In genomic region chr6:149174932-149175570, GRCm38 (mm10) we compare ENCODE assay signal across 13 mouse cellular contexts. TPM values are rescaled to one million over a fixed set of nuclear protein-coding genes. Genes with fewer than 3 reads are reported as not detected.
DNase-seq lines count a peak whose midpoint lies in the region; ATAC-seq lines count a peak whose summit lies in the region.
"Had no signal": no experiment of that assay in that cellular context is flagged by ENCODE, and none has a peak within 500 bp of the region (broad histone marks: within the 10 kb centered on the region; RNA-seq: fewer than 3 reads in every experiment).

No protein-coding gene starts in this region.

- peaks cover 13% of the 10 kb centered on the region for H3K9me3 ChIP-seq in kidney, embryonic 14.5 days (ENCODE audit: control insufficient read depth, low read length)
- peaks cover 3% of the 10 kb centered on the region; the same call in 1 of the 2 replicates for H3K9me3 ChIP-seq in intestine, embryonic 16.5 days (ENCODE audit: control insufficient read depth, low read length)
- H3K9me3 ChIP-seq in forebrain, embryonic 14.5 days (replicated peaks; ENCODE audit: control insufficient read depth, low read length), result peaks cover 7% of the 10 kb centered on the region; the same call in 1 of the 2 replicates

- no peak for ATAC-seq in kidney, embryonic 14.5 days (ENCODE audit: low FRiP score, low TSS enrichment)
- no peak for ATAC-seq in intestine, embryonic 16.5 days
- ATAC-seq in forebrain, embryonic 14.5 days, result no peak
- ATAC-seq: midbrain, embryonic 13.5 days had no signal

- peaks cover 44% of the 10 kb centered on the region for H3K36me3 ChIP-seq in kidney, embryonic 14.5 days (ENCODE audit: control insufficient read depth, insufficient read depth, low read length)
- H3K36me3 ChIP-seq in intestine, embryonic 16.5 days (ENCODE audit: control insufficient read depth, insufficient read depth, low read length), result peaks cover 25% of the 10 kb centered on the region
- peaks cover 60% of the 10 kb centered on the region for H3K36me3 ChIP-seq in forebrain, embryonic 14.5 days (ENCODE audit: control insufficient read depth, insufficient read depth, low read length)

- no peak overlapping the region for H3K4me2 ChIP-seq in kidney, embryonic 14.5 days (replicated peaks; ENCODE audit: low read depth, low read length)
- no peak overlapping the region for H3K4me2 ChIP-seq in intestine, embryonic 16.5 days (ENCODE audit: low read depth, low read length)
- H3K4me2 ChIP-seq in forebrain, embryonic 14.5 days (ENCODE audit: low read length), result no peak overlapping the region
- H3K4me2 ChIP-seq: midbrain, embryonic 13.5 days had no signal

- no peaks in the 10 kb centered on the region for H3K27me3 ChIP-seq in kidney, embryonic 14.5 days (ENCODE audit: control insufficient read depth, insufficient read depth, low read length)
- H3K27me3 ChIP-seq in intestine, embryonic 16.5 days (replicated peaks; ENCODE audit: control insufficient read depth, insufficient read depth, low read length), result no peaks in the 10 kb centered on the region
- H3K27me3 ChIP-seq in forebrain, embryonic 14.5 days (replicated peaks; ENCODE audit: control insufficient read depth, insufficient read depth, low read length), result no peaks in the 10 kb centered on the region
- H3K27me3 ChIP-seq: midbrain, embryonic 13.5 days had no signal

- no peak overlapping the region for H3K4me3 ChIP-seq in kidney, embryonic 14.5 days (ENCODE audit: low read length)
- no peak overlapping the region for H3K4me3 ChIP-seq in intestine, embryonic 16.5 days (ENCODE audit: low read length)
- H3K4me3 ChIP-seq in forebrain, embryonic 14.5 days (ENCODE audit: low read depth, low read length), result no peak overlapping the region
- H3K4me3 ChIP-seq: midbrain, embryonic 13.5 days had no signal

- peak overlapping the region; percentile 7; the same call in 1 of the 2 replicates for H3K27ac ChIP-seq in kidney, embryonic 14.5 days (ENCODE audit: low read depth, low read length)
- 0 out of 2 replicates have a peak overlapping the region, but pooled peaks have one; percentile 1 for H3K27ac ChIP-seq in intestine, embryonic 16.5 days (ENCODE audit: low read length)
- H3K27ac ChIP-seq in forebrain, embryonic 14.5 days (ENCODE audit: low read depth, low read length), result no peak overlapping the region
- H3K27ac ChIP-seq: midbrain, embryonic 13.5 days had no signal

- DNase-seq in kidney, postnatal 36 days, result no peak
- peak; percentile 78 for DNase-seq in brain, adult 2 months (ENCODE audit: low read depth, low spot score)
- DNase-seq in cerebellum, adult 9-10 months, result peak; percentile 60
- no peak for DNase-seq in frontal cortex, postnatal 36 days (ENCODE audit: low spot score in 2 of 2)
- no peak for DNase-seq in right cerebral cortex, postnatal 25 days
- no peak for DNase-seq in forebrain, embryonic 14.5 days (ENCODE audit: low spot score)
- DNase-seq: gastrocnemius, postnatal 25 days had no signal

- WGBS in kidney, embryonic 14.5 days, result 93% methylated on average over 3 of the region's 3 CpGs
- WGBS in intestine, embryonic 16.5 days, result 86% methylated on average over 3 of the region's 3 CpGs
- WGBS in forebrain, embryonic 14.5 days, result 90% methylated on average over 3 of the region's 3 CpGs

- no peak overlapping the region for H3K9ac ChIP-seq in kidney, embryonic 14.5 days (ENCODE audit: low read depth, low read length)
- no peak overlapping the region for H3K9ac ChIP-seq in intestine, embryonic 16.5 days (ENCODE audit: low read depth, low read length)
- H3K9ac ChIP-seq in forebrain, embryonic 14.5 days (ENCODE audit: low read length), result no peak overlapping the region
- H3K9ac ChIP-seq: midbrain, embryonic 13.5 days had no signal

- no peaks in the 10 kb centered on the region for H3K4me1 ChIP-seq in kidney, embryonic 14.5 days (ENCODE audit: control insufficient read depth, insufficient read depth, low read length)
- no peaks in the 10 kb centered on the region; the same call in 1 of the 2 replicates for H3K4me1 ChIP-seq in intestine, embryonic 16.5 days (ENCODE audit: control insufficient read depth, insufficient read depth, low read length)
- no peaks in the 10 kb centered on the region for H3K4me1 ChIP-seq in forebrain, embryonic 14.5 days (ENCODE audit: control insufficient read depth, insufficient read depth, low read length)
- H3K4me1 ChIP-seq: midbrain, embryonic 13.5 days had no signal

RNA-seq across cellular contexts. Expression of gene Amn1, which starts 13.5 kb away (rescaled TPM):
- polyA plus RNA-seq in kidney, embryonic 14.5 days (2014; fragmentation: Nextera tagmentation; extraction: Ambion mirVana), result 32.5 and 35.7 TPM in 2 replicates
- 20.4 and 21.7 TPM in 2 replicates for polyA plus RNA-seq in intestine, embryonic 16.5 days (2015; fragmentation: Nextera tagmentation; extraction: Ambion mirVana)
- polyA plus RNA-seq in forebrain, embryonic 14.5 days (2014; fragmentation: Nextera tagmentation; extraction: Ambion mirVana), result 105 and 121 TPM in 2 replicates

RNA-seq across cellular contexts. Expression of gene Etfbkmt, which starts 35.4 kb away (rescaled TPM):
- 20.5 and 23.0 TPM in 2 replicates for polyA plus RNA-seq in kidney, embryonic 14.5 days (2014; fragmentation: Nextera tagmentation; extraction: Ambion mirVana)
- polyA plus RNA-seq in intestine, embryonic 16.5 days (2015; fragmentation: Nextera tagmentation; extraction: Ambion mirVana), result 16.1 and 17.1 TPM in 2 replicates
- polyA plus RNA-seq in forebrain, embryonic 14.5 days (2014; fragmentation: Nextera tagmentation; extraction: Ambion mirVana), result 4.3 and 7.0 TPM in 2 replicates

RNA-seq across cellular contexts. Expression of gene Gm10203, which starts 45.1 kb away (rescaled TPM):
- not detected in 2 replicates for polyA plus RNA-seq in kidney, embryonic 14.5 days (2014; fragmentation: Nextera tagmentation; extraction: Ambion mirVana)
- not detected in 2 replicates for polyA plus RNA-seq in intestine, embryonic 16.5 days (2015; fragmentation: Nextera tagmentation; extraction: Ambion mirVana)
- not detected in 2 replicates for polyA plus RNA-seq in forebrain, embryonic 14.5 days (2014; fragmentation: Nextera tagmentation; extraction: Ambion mirVana)
- polyA plus RNA-seq: cortical plate, adult 2 months; liver, adult 2 months; midbrain, embryonic 13.5 days; thymus, postnatal 0 days had no signal

Comparison
In these comparisons a context has a peak if more than half of its experiments do, and no peak if none do; other contexts are left out.
1. DNase-seq: peak in brain, adult 2 months (single experiment) and cerebellum, adult 9-10 months (single experiment); none in kidney, postnatal 36 days (0 of 2), frontal cortex, postnatal 36 days (0 of 2), right cerebral cortex, postnatal 25 days (single experiment) and forebrain, embryonic 14.5 days (single experiment).